Mouse (Mus musculus): ENCODE results near the gene Wee1.
"Not testable (repeated sequence)": the region's sequence is repeated elsewhere in the genome, so short reads cannot be mapped to it uniquely, and the experiment has no call there.

Wee1 gene

GRCm38 (mm10) chr7:110122565-110123422 is 948 bp downstream of the Wee1 start:
- peak; percentile 82 to 86 for DNase-seq

GRCm38 (mm10) chr7:110123844-110124555 is 2.2 kb downstream of the Wee1 start:
- DNase-seq, result peak; percentile 44 to 57

GRCm38 (mm10) chr7:110128566-110128965 is 6.7 kb downstream of the Wee1 start:
- DNase-seq, result no peak

GRCm38 (mm10) chr7:110132272-110132671 is 10.4 kb downstream of the Wee1 start:
- not testable (repeated sequence) for DNase-seq

GRCm38 (mm10) chr7:110133988-110134387 is 12.1 kb downstream of the Wee1 start:
- DNase-seq, result no peak

- DNase-seq, result no peak
Observed at GRCm38 (mm10) chr7:110138538-110138937, 16.7 kb downstream of the Wee1 start.

GRCm38 (mm10) chr7:110143863-110144262 is 22.0 kb downstream of the Wee1 start:
- no peak for DNase-seq

GRCm38 (mm10) chr7:110152891-110153290 is 31.0 kb downstream of the Wee1 start:
- no peak for DNase-seq

- peak in 1 of 2 experiments; percentile 5 for DNase-seq
Observed at GRCm38 (mm10) chr7:110156712-110157260, 34.9 kb downstream of the Wee1 start.

GRCm38 (mm10) chr7:110157261-110157910 is 35.5 kb downstream of the Wee1 start:
- DNase-seq, result peak in 1 of 2 experiments; percentile 22

- no peak for DNase-seq
Observed at GRCm38 (mm10) chr7:110158073-110158472, 36.2 kb downstream of the Wee1 start.

GRCm38 (mm10) chr7:110160109-110160508 is 38.3 kb downstream of the Wee1 start:
- DNase-seq, result not testable (repeated sequence)

GRCm38 (mm10) chr7:110160601-110161000 is 38.8 kb downstream of the Wee1 start:
- DNase-seq, result no peak

- DNase-seq, result no peak
Observed at GRCm38 (mm10) chr7:110163024-110163423, 41.2 kb downstream of the Wee1 start.

- DNase-seq, result peak; percentile 90 to 95
Observed at GRCm38 (mm10) chr7:110164103-110164681, 42.3 kb downstream of the Wee1 start.

GRCm38 (mm10) chr7:110164712-110165122 is 42.9 kb downstream of the Wee1 start:
- peak; percentile 94 to 98 for DNase-seq

GRCm38 (mm10) chr7:110166233-110166632 is 44.4 kb downstream of the Wee1 start:
- no peak for DNase-seq

- no peak for DNase-seq
Observed at GRCm38 (mm10) chr7:110179208-110179607, 57.4 kb downstream of the Wee1 start.

GRCm38 (mm10) chr7:110180613-110181012 is 58.8 kb downstream of the Wee1 start:
- no peak for DNase-seq

GRCm38 (mm10) chr7:110181446-110181845 is 59.6 kb downstream of the Wee1 start:
- DNase-seq, result no peak

GRCm38 (mm10) chr7:110184608-110185007 is 62.8 kb downstream of the Wee1 start:
- DNase-seq, result no peak

GRCm38 (mm10) chr7:110189951-110190350 is 68.1 kb downstream of the Wee1 start:
- peak; percentile 67 to 72 for DNase-seq
